Mouse (Mus musculus) heart, embryonic 15.5 days (tissue): ENCODE results near the gene Sdf4. TPM values are rescaled to one million over a fixed set of nuclear protein-coding genes. Genes with fewer than 3 reads are reported as not detected.

ENCODE experiments used
- ATAC-seq: fragments of 200-750 bp; cut with Nextera tagmentation; replicated peaks from 2 replicates; pipeline ENCODE4 v1.8.0; 2017; ENCODE audit warnings: low read depth, moderate TSS enrichment; ENCODE audit not compliant: insufficient number of reproducible peaks, insufficient read depth, low FRiP score
- H3K27ac ChIP-seq: fragments of 300-500 bp; sonication (generic); 2 replicates; pipeline ENCODE4 v1.5.1; 2015; ENCODE audit warnings: mild to moderate bottlenecking, inconsistent platforms
- H3K27me3 ChIP-seq: fragments of 300-500 bp; sonication (generic); 2 replicates; pipeline ENCODE4 v1.6.1; 2015; ENCODE audit warnings: inconsistent platforms
- H3K36me3 ChIP-seq: fragments of 300-500 bp; sonication (generic); 2 replicates; pipeline ENCODE4 v1.6.1; 2015; ENCODE audit warnings: mild to moderate bottlenecking, inconsistent platforms
- H3K4me1 ChIP-seq: fragments of 300-500 bp; sonication (generic); replicated peaks from 2 replicates; pipeline ENCODE4 v1.6.1; 2015; ENCODE audit warnings: inconsistent platforms
- H3K4me2 ChIP-seq: fragments of 300-500 bp; sonication (generic); 2 replicates; pipeline ENCODE4 v1.6.1; 2015; ENCODE audit warnings: inconsistent platforms, mild to moderate bottlenecking, moderate library complexity
- H3K4me3 ChIP-seq: fragments of 300-500 bp; sonication (generic); 2 replicates; pipeline ENCODE4 v1.5.1; 2015; ENCODE audit warnings: mild to moderate bottlenecking, inconsistent platforms
- H3K9ac ChIP-seq: fragments of 300-500 bp; sonication (generic); 2 replicates; pipeline ENCODE4 v1.6.1; 2015; ENCODE audit warnings: mild to moderate bottlenecking, inconsistent platforms
- H3K9me3 ChIP-seq: fragments of 300-500 bp; sonication (generic); replicated peaks from 2 replicates; pipeline ENCODE4 v1.6.1; 2016; ENCODE audit warnings: inconsistent platforms
- WGBS: fragments of 180-500 bp; shearing (Covaris S2); methylation state at CpG from one replicate; pipeline ENCODE4 v1.1.7; 2015; ENCODE audit warnings: mixed read lengths; 5-methylcytosine and 5-hydroxymethylcytosine counted together
- microRNA counts: library from miRNA; unstranded; fragments of <30 nt; microRNA quantifications from one replicate; lab custom pipeline; 2016
- microRNA-seq: library from miRNA; unstranded; fragments of <30 nt; microRNA quantifications from one replicate; pipeline ENCODE4, GENCODE M21; 2016
- polyA plus RNA-seq: library from polyadenylated mRNA; unstranded; fragments of >200 nt; fragmentation: Nextera tagmentation; extraction: Ambion mirVana; gene quantifications from 2 replicates; pipeline ENCODE4 v1.2.1, GENCODE M21; 2015

Sdf4 gene
- polyA plus RNA-seq, 1 experiment from 2014 or later, result 105 TPM

DNA sequence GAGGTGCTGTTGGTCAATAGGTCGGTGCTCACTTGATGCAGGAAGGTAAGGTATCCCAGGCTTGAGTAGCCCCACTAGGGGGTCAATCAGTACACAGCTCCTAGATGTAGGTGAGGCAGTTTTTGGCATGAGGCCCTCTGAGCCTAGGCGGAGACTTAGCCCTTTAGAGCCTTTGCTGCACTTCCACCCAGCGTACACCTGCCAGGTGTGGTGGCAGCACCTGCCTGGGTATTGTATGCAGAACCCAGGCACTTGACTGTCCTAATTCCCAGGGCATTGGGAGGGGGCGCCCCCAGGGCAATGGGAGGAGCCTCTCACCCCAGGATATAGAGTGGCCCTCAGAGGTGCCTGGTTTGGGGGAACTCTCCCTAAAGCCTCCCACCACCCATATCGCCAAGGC lies 62.5 kb downstream of the Sdf4 start:
- Histone ChIP-seq H3K4me3 (no peak overlapping the region), H3K36me3 (no peaks in the 10 kb centered on the region), H3K27ac (no peak overlapping the region), H3K9ac (no peak overlapping the region), H3K4me2 (no peak overlapping the region), H3K4me1 (peaks cover 28% of the 10 kb centered on the region), H3K27me3 (0 out of 2 replicates have a peak, but pooled peaks cover 2% of the 10 kb centered on the region), H3K9me3 (no peaks in the 10 kb centered on the region)
- 87% methylated on average over 5 of the region's 5 CpGs for WGBS
- no peak for ATAC-seq

DNA sequence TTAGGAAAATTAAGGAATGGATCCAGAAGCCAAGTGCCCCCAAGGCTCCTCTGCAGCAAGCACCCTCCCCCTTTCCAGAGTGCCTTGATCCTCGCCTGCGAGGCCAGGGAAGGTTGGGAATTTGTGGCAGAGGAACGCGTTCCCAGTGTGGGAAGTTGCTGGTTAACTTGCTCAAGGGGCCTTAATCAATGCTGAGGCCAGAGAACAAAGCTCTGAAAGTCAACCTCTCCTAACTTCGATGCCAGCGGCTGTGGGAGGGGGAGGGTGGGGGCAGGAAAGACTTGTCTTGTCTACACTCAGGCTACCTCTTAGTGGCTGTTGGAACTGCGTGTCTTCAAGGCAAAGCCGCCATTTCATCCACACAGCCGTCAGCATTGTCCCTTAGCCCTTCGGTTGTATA lies 65.0 kb downstream of the Sdf4 start:
- H3K9me3 ChIP-seq, result no peaks in the 10 kb centered on the region
- ATAC-seq, result no peak
- peak overlapping the region; percentile 12; the same call in 1 of the 2 replicates for H3K4me3 ChIP-seq
- no peak overlapping the region for H3K27ac ChIP-seq
- H3K4me1 ChIP-seq, result peaks cover 11% of the 10 kb centered on the region
- 0 out of 2 replicates have a peak, but pooled peaks cover 2% of the 10 kb centered on the region for H3K27me3 ChIP-seq
- 65% methylated on average over 10 of the region's 10 CpGs for WGBS
- no peaks in the 10 kb centered on the region for H3K36me3 ChIP-seq
- H3K4me2 ChIP-seq, result no peak overlapping the region
- H3K9ac ChIP-seq, result 0 out of 2 replicates have a peak overlapping the region, but pooled peaks have one; percentile 1

DNA sequence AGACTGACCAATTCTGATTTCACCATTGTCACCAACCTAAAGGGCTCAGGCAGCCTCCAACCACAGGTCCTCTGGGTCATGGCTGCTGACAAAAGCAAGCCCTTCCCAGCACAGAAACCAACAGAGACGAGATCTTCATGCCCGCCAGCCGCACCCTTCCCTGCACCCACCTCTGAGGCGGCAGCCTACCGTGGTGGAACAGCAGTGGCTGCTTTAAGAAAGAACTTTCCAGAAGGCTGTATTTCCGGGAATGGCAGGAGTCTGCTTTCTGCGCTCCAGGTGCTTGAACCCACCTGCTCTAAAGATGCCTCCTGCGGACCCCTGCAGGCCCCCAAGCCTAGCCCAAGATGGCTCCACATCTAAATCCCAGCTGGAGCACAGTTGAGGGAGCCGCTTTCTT lies 66.2 kb downstream of the Sdf4 start:
- peak overlapping the region; percentile 26; the same call in 1 of the 2 replicates for H3K4me3 ChIP-seq
- WGBS, result 68% methylated on average over 9 of the region's 9 CpGs
- H3K4me1 ChIP-seq, result peaks cover 2% of the 10 kb centered on the region
- H3K9ac ChIP-seq, result no peak overlapping the region
- H3K27me3 ChIP-seq, result 0 out of 2 replicates have a peak, but pooled peaks cover 2% of the 10 kb centered on the region
- H3K9me3 ChIP-seq, result no peaks in the 10 kb centered on the region
- no peak overlapping the region for H3K27ac ChIP-seq
- no peaks in the 10 kb centered on the region for H3K36me3 ChIP-seq
- no peak for ATAC-seq
- no peak overlapping the region for H3K4me2 ChIP-seq

DNA sequence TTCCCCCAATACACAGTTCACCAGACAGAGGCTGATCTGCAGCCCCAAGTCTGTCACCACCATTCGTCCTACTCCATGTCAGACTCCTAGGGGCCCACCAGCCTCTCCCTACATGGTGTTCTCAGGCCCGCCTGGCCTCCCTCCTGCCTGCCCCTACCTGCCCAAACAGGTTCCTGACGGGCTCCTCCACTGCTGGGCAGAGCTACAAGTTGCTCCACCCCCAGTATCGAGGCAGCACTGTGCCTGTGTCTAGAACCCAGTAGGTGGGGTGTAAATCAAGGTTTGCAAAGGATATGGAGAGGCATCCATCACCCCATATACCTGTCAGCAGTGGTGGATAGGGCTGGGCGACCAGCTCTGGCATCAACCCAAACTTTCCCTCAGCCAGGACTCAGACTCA lies 66.6 kb downstream of the Sdf4 start, which contains the start of gene Ttll10:
TSS of gene Ttll10 (minus strand) at position 154 of the 400 bp plus-strand sequence.
- Histone ChIP-seq H3K27me3 (0 out of 2 replicates have a peak, but pooled peaks cover 2% of the 10 kb centered on the region), H3K27ac (peak within 1 kb of the TSS; percentile 12; the same call in 1 of the 2 replicates), H3K9me3 (no peaks in the 10 kb centered on the region), H3K4me2 (no peak within 1 kb of the TSS; the same call in 1 of the 2 replicates), H3K4me1 (no peaks in the 10 kb centered on the region), H3K36me3 (no peaks in the 10 kb centered on the region), H3K9ac (no peak within 1 kb of the TSS), H3K4me3 (peak within 1 kb of the TSS; percentile 26; the same call in 1 of the 2 replicates)
- peak; percentile 40; the same call in 1 of the 2 replicates for ATAC-seq
- WGBS, result 36% methylated on average over 5 of the region's 5 CpGs

DNA sequence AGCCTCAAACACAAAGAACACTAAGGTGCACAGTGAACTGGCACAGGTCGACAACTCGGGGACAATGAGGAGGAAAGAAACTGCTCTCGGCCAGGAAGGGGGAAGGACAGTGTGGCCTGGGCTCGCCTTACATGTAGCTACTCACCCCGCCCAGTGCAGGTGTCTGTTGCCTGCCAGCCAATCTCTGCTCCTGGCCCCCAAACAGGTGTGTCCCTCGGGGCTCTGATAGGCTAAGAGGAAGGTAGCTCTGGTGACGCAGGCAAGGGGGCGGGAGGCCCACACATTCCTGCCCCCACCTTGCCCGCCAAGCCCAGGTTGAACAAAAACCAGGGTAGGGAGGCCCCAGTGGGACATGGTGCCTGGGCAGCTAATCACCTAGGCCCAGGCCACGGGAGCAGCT lies 67.0 kb downstream of the Sdf4 start:
- Histone ChIP-seq H3K4me3 (peak overlapping the region; percentile 26; the same call in 1 of the 2 replicates), H3K27ac (peak overlapping the region; percentile 12; the same call in 1 of the 2 replicates), H3K27me3 (0 out of 2 replicates have a peak, but pooled peaks cover 2% of the 10 kb centered on the region), H3K9me3 (no peaks in the 10 kb centered on the region), H3K36me3 (no peaks in the 10 kb centered on the region), H3K4me1 (0 out of 2 replicates have a peak, but pooled peaks cover 2% of the 10 kb centered on the region), H3K4me2 (no peak overlapping the region; the same call in 1 of the 2 replicates), H3K9ac (no peak overlapping the region)
- peak; percentile 44; the same call in 1 of the 2 replicates for ATAC-seq
- 34% methylated on average over 10 of the region's 10 CpGs for WGBS

MicroRNAs within 50 kb of the gene (microRNA counts, 519-probe panel; counts per million panel counts)
- microRNA mmu-miR-200a (lab: Ali Mortazavi, UCI), result 2,228 counts per million, percentile 33 among the panel's probes with 10 or more counts
- microRNA mmu-miR-200b (lab: Ali Mortazavi, UCI), result 2,624 counts per million, percentile 59 among the panel's probes with 10 or more counts
- microRNA mmu-miR-429 (lab: Ali Mortazavi, UCI), result 2,686 counts per million, percentile 62 among the panel's probes with 10 or more counts

Small RNAs within 50 kb of the gene (microRNA-seq; reads per million reads assigned to microRNA genes)
- 142 reads per million, percentile 55 among the genes with 10 or more reads in this experiment for gene Mir200a
- gene Mir200b, result 836 reads per million, percentile 76 among the genes with 10 or more reads in this experiment
- 2,744 reads per million, percentile 87 among the genes with 10 or more reads in this experiment for gene Mir429

Other genes starting within 250 kb of the Sdf4 start
- gene Atad3a, start 231.8 kb upstream of the Sdf4 start, polyA plus RNA-seq, result 88.9 and 108 TPM in 2 replicates
- gene Vwa1, start 218.2 kb upstream of the Sdf4 start, polyA plus RNA-seq, result 5.9 and 7.8 TPM in 2 replicates
- 1.7 and 2.0 TPM in 2 replicates for gene Tmem88b, start 207.0 kb upstream of the Sdf4 start, polyA plus RNA-seq
- 0.13 TPM in 1 of 2 replicates, not detected in the other for gene Ankrd65, start 202.4 kb upstream of the Sdf4 start, polyA plus RNA-seq
- 131 TPM in 2 replicates for gene Mrpl20, start 190.0 kb upstream of the Sdf4 start, polyA plus RNA-seq
- gene Ccnl2, start 180.4 kb upstream of the Sdf4 start, polyA plus RNA-seq, result 106 and 123 TPM in 2 replicates
- gene Aurkaip1, start 161.6 kb upstream of the Sdf4 start, polyA plus RNA-seq, result 121 and 124 TPM in 2 replicates
- 72.7 and 91.4 TPM in 2 replicates for gene Mxra8, start 153.2 kb upstream of the Sdf4 start, polyA plus RNA-seq
- gene Dvl1, start 145.5 kb upstream of the Sdf4 start, polyA plus RNA-seq, result 8.1 and 12.2 TPM in 2 replicates
- 0.14 TPM in 2 replicates for gene Tas1r3, start 129.5 kb upstream of the Sdf4 start, polyA plus RNA-seq
- 7.8 and 10.3 TPM in 2 replicates for gene Cptp, start 123.4 kb upstream of the Sdf4 start, polyA plus RNA-seq
- gene Ints11, start 123.3 kb upstream of the Sdf4 start, polyA plus RNA-seq, result 27.3 and 41.4 TPM in 2 replicates
- 28.7 and 32.4 TPM in 2 replicates for gene Pusl1, start 101.1 kb upstream of the Sdf4 start, polyA plus RNA-seq
- gene Acap3, start 101.0 kb upstream of the Sdf4 start, polyA plus RNA-seq, result 8.2 and 13.5 TPM in 2 replicates
- gene Ube2j2, start 49.0 kb upstream of the Sdf4 start, polyA plus RNA-seq, result 71.7 and 79.0 TPM in 2 replicates
- 24.9 and 31.3 TPM in 2 replicates for gene C1qtnf12, start 30.6 kb upstream of the Sdf4 start, polyA plus RNA-seq
- 7.7 and 10.0 TPM in 2 replicates for gene B3galt6, start 223 bp upstream of the Sdf4 start, polyA plus RNA-seq
- 0.36 and 0.55 TPM in 2 replicates for gene Tnfrsf4, start 21.0 kb downstream of the Sdf4 start, polyA plus RNA-seq
- 1.9 and 2.9 TPM in 2 replicates for gene Tnfrsf18, start 33.3 kb downstream of the Sdf4 start, polyA plus RNA-seq
- gene Ttll10, start 66.5 kb downstream of the Sdf4 start, polyA plus RNA-seq, result 0.59 and 1.1 TPM in 2 replicates
- 11.6 and 19.4 TPM in 2 replicates for gene 9430015G10Rik, start 117.1 kb downstream of the Sdf4 start, polyA plus RNA-seq
- 0.19 and 0.30 TPM in 2 replicates for gene Rnf223, start 137.6 kb downstream of the Sdf4 start, polyA plus RNA-seq
- 38.0 and 51.4 TPM in 2 replicates for gene Agrn, start 204.6 kb downstream of the Sdf4 start, polyA plus RNA-seq
- gene Isg15, start 207.9 kb downstream of the Sdf4 start, polyA plus RNA-seq, result 2.7 and 8.7 TPM in 2 replicates
- gene AW011738, start 210.4 kb downstream of the Sdf4 start, polyA plus RNA-seq, result 3.0 and 5.0 TPM in 2 replicates
- gene Perm1, start 223.0 kb downstream of the Sdf4 start, polyA plus RNA-seq, result 9.7 and 10.8 TPM in 2 replicates
- 11.6 and 17.5 TPM in 2 replicates for gene Plekhn1, start 242.0 kb downstream of the Sdf4 start, polyA plus RNA-seq
- gene Noc2l, start 243.1 kb downstream of the Sdf4 start, polyA plus RNA-seq, result 29.1 and 46.4 TPM in 2 replicates